Mouse (Mus musculus): ENCODE measurements around the gene Tmem167b.
A peak's percentile ranks its signal among the peaks of the same experiment; 100 is the strongest.

The Tmem167b gene

GRCm38 (mm10) chr3:108537303-108537702 lies 25.0 kb downstream of the Tmem167b start:
- peak; percentile 74 for DNase-seq (ENCODE audit: low spot score)

- peak; percentile 15 for DNase-seq (ENCODE audit: low spot score)
These were observed 25.6 kb downstream of the Tmem167b start, which contains the start of gene 5330417C22Rik for GRCm38 (mm10) chr3:108536517-108537260. Gene 5330417C22Rik (minus strand): TSS chr3:108536536.

- no peak for DNase-seq (ENCODE audit: low spot score)
These were observed 26.3 kb downstream of the Tmem167b start for GRCm38 (mm10) chr3:108535896-108536516.

- no peak for DNase-seq (ENCODE audit: low spot score)
These were observed 28.3 kb downstream of the Tmem167b start, which contains the start of gene 1700013F07Rik for GRCm38 (mm10) chr3:108533951-108534350. Gene 1700013F07Rik (plus strand): TSS chr3:108534150.

- peak; percentile 52 for DNase-seq (ENCODE audit: low spot score)
These were observed 29.0 kb downstream of the Tmem167b start for GRCm38 (mm10) chr3:108533114-108533885.

GRCm38 (mm10) chr3:108528489-108528888 lies 33.8 kb downstream of the Tmem167b start:
- no peak for DNase-seq (ENCODE audit: low spot score)

GRCm38 (mm10) chr3:108523415-108523814 lies 38.9 kb downstream of the Tmem167b start:
- no peak for DNase-seq (ENCODE audit: low spot score)

- no peak for DNase-seq (ENCODE audit: low spot score)
These were observed 44.0 kb downstream of the Tmem167b start for GRCm38 (mm10) chr3:108518276-108518675.

- no peak for DNase-seq (ENCODE audit: low spot score)
These were observed 48.8 kb downstream of the Tmem167b start for GRCm38 (mm10) chr3:108513465-108513864.

- no peak for DNase-seq (ENCODE audit: low spot score)
These were observed 51.4 kb downstream of the Tmem167b start for GRCm38 (mm10) chr3:108510716-108511483.

GRCm38 (mm10) chr3:108510156-108510555 lies 52.1 kb downstream of the Tmem167b start:
- DNase-seq (ENCODE audit: low spot score), result no peak

- no peak for DNase-seq (ENCODE audit: low spot score)
These were observed 53.4 kb downstream of the Tmem167b start for GRCm38 (mm10) chr3:108508745-108509474.

All from urinary bladder, postnatal 25 days (tissue).